Mouse (Mus musculus) hindbrain, embryonic 14.5 days (tissue): ENCODE measurements at regions not wholly inside any gene's neighbourhood (a gene's known extent, or its start where the extent isn't known, plus 50 kb on each side); places are given as distances from the start of the nearest gene placed in this dataset.

Experiments used
- ATAC-seq: fragments of 200-750 bp; cut with Nextera tagmentation; 2 replicates; pipeline ENCODE4 v1.8.0; 2017; ENCODE audit warnings: moderate number of reproducible peaks, mild to moderate bottlenecking, moderate TSS enrichment, moderate library complexity; ENCODE audit not compliant: low FRiP score
- DNase-seq: peaks from one replicate; pipeline ENCODE4 v3.0.0-alpha.2; 2015; ENCODE audit warnings: low spot score
- H3K27ac ChIP-seq: fragments of 300-500 bp; sonication (generic); 2 replicates; pipeline ENCODE4 v1.5.1; 2014; ENCODE audit warnings: mild to moderate bottlenecking, moderate library complexity
- H3K27me3 ChIP-seq: fragments of 300-500 bp; sonication (generic); 2 replicates; pipeline ENCODE4 v1.6.1; 2014; ENCODE audit warnings: mild to moderate bottlenecking, low read length, mixed read lengths; ENCODE audit not compliant: control insufficient read depth, insufficient read depth
- H3K36me3 ChIP-seq: fragments of 300-500 bp; sonication (generic); replicated peaks from 2 replicates; pipeline ENCODE4 v1.6.1; 2014; ENCODE audit not compliant: control insufficient read depth, insufficient read depth
- H3K4me1 ChIP-seq: fragments of 300-500 bp; sonication (generic); replicated peaks from 2 replicates; pipeline ENCODE4 v1.6.1; 2014; ENCODE audit warnings: antibody characterized with exemption, low read length, mixed read lengths; ENCODE audit not compliant: control insufficient read depth, insufficient read depth
- H3K4me2 ChIP-seq: fragments of 300-500 bp; sonication (generic); replicated peaks from 2 replicates; pipeline ENCODE4 v1.6.1; 2014; ENCODE audit warnings: mild to moderate bottlenecking, moderate library complexity
- H3K4me3 ChIP-seq: fragments of 300-500 bp; sonication (generic); replicated peaks from 2 replicates; pipeline ENCODE4 v1.5.1; 2014; ENCODE audit warnings: mild to moderate bottlenecking, low read length
- H3K9ac ChIP-seq: fragments of 300-500 bp; sonication (generic); 2 replicates; pipeline ENCODE4 v1.6.1; 2014
- H3K9me3 ChIP-seq: fragments of 300-500 bp; sonication (generic); 2 replicates; pipeline ENCODE4 v1.6.1; 2016; ENCODE audit warnings: low read length; ENCODE audit not compliant: control insufficient read depth
- WGBS: fragments of 180-500 bp; shearing (Covaris S2); extraction: QIAGEN DNeasy Blood & Tissue Kit; methylation state at CpG from one replicate; pipeline ENCODE4 v1.1.7; 2014; 5-methylcytosine and 5-hydroxymethylcytosine counted together

DNA sequence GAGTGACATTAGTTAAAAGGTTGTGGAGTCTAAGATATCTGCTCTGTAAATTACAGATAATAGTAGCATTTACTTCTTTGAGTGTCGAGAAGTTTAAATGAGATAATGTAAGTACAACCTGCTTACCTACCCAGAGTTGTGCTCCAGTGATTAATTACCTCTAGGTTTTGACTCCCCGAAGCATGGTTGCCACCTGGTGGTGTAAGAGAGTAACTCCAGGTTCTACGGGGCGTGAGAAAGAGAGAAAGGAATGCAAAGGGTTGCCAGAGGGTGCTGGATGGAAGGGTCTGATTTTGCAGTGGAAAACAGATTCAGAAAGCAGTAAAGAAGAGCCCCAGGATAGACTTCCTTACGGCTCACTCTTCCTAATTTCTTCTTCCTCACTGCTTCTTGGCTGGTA is 143.5 kb downstream of the Usp31 start:
- Histone ChIP-seq H3K27ac (no peak overlapping the region), H3K4me2 (no peak overlapping the region), H3K4me3 (no peak overlapping the region), H3K27me3 (no peaks in the 10 kb centered on the region), H3K9ac (no peak overlapping the region), H3K36me3 (no peaks in the 10 kb centered on the region), H3K4me1 (no peaks in the 10 kb centered on the region), H3K9me3 (no peaks in the 10 kb centered on the region)
- no peak for ATAC-seq
- DNase-seq: peak; percentile 66
- WGBS: 38% methylated on average over 5 of the region's 5 CpGs

DNA sequence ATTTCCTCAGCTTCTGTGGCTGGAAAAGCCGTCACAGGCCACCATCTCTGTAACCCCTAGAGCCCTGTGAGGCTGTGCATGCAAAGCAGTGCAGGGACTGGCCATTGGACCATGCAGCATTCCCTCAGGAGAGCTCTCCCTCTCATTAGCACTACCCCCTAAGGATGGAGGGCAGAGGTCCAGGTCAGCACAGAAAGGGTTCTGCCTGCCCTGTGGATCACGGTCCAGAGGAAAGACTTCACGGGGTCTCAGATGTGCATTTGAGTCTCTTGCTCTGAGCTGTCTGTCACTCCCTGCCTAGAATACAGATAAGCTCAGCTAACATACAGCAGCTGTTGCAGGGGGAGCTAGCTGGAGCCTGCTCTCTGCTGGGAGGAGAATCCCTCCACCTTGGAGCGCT is 151.6 kb downstream of the Usp31 start:
- Histone ChIP-seq H3K27ac (no peak overlapping the region), H3K9ac (no peak overlapping the region), H3K4me1 (no peaks in the 10 kb centered on the region), H3K9me3 (no peaks in the 10 kb centered on the region), H3K4me3 (no peak overlapping the region), H3K4me2 (no peak overlapping the region), H3K27me3 (no peaks in the 10 kb centered on the region), H3K36me3 (no peaks in the 10 kb centered on the region)
- ATAC-seq (0 out of 2 replicates have a peak, but pooled peaks have one; percentile 37), DNase-seq (no peak)
- 24% methylated on average over 4 of the region's 4 CpGs for WGBS
